Mouse (Mus musculus) 3T3-L1 (cell line): ENCODE measurements at regions not wholly inside any gene's neighbourhood (a gene's known extent, or its start where the extent isn't known, plus 50 kb on each side); places are given as distances from the start of the nearest gene placed in this dataset.
"Not testable (repeated sequence)": the region's sequence is repeated elsewhere in the genome, so short reads cannot be mapped to it uniquely, and the experiment has no call there.

Source experiments
- DNase-seq: peaks from one replicate; pipeline ENCODE4 v3.0.0-alpha.2; 2015; ENCODE audit warnings: low read depth, low spot score

DNA sequence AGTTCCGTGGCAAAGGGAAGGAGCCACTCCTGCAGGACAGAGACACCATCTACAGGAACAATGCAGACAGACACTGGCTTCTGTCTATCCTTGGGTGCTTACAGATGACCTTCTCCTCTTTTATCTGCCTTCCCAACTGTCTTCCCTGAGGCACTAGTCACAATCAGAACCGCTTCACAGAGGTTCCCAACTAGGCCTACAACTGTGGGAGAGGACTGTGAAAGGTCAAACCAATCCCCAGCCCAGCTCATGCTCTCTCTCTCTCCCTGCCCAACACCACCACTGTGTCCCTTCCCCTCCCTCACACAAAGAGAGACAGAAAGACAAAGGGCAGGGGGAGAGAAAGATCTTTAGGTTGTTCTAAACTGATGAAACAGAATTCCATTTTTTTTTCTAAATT is 61.3 kb downstream of the Tmem17 start:
- DNase-seq = no peak

DNA sequence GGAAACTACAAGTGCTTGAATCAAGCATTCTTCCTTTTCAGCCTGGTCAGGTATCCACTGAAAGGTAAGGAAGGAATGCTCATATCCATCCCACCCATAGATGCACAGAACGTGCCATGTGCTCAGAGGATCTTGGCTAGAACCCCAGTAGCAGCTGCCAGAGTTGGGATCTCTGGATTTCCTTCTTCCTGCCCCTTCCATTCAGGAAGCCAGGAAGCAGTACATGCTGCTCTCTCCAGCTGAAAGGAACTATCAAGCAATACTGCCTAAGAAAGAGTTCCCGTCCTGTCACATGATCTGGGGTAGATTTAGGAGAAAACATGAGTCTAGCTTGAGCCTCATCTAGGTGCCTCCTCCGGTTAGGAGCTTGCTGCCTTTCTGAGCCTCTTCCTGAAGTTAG is 61.9 kb downstream of the Tmem17 start:
- no peak for DNase-seq

GRCm38 (mm10) chr11:22574506-22574905 is 62.6 kb downstream of the Tmem17 start:
- DNase-seq = no peak

DNA sequence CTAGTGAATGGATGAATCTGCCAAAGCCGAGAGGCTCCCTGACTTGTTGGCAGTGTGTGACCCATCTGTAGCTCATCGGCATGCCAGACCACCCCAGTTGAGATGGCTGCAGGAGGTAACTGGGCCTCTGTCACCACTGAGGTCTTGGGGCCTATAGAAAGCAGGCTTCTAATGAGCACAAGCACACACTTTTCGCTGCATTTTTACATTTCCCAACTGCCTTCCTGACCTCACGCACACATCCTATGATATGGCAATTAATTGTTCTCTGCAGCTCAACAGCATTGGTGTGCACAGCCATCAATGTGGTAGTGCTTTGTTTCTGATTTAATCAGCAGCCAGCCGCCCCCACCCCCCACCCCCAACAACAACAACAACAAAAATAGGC is 72.2 kb downstream of the Tmem17 start:
- no peak for DNase-seq

GRCm38 (mm10) chr11:22584488-22585158 is 72.7 kb downstream of the Tmem17 start:
- no peak for DNase-seq

GRCm38 (mm10) chr11:22587691-22588241 is 75.9 kb downstream of the Tmem17 start:
- DNase-seq = peak; percentile 17

GRCm38 (mm10) chr11:22588546-22588945 is 76.7 kb downstream of the Tmem17 start:
- peak; percentile 9 for DNase-seq

DNA sequence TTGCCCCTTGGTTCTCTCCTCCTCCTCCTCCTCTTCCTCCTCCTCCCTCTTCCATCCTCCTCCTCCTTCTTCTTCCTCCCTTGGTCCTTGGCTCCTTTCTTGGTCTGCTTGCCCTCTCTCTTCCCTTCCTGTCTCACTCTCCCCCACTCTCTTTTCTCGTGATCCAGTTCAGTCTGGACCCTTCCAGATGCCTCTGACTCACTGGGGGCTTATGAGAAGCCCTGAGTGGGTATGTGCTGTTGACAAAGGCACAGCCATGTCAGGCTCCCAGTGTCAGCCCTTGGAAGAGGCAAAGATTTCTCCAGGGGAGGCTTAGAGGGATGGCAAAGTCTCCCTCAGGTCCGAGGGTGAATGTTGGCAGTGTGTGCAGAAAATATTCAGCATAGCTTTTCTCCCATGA is 78.0 kb downstream of the Tmem17 start:
- DNase-seq = no peak

GRCm38 (mm10) chr11:22591050-22591449 is 79.2 kb downstream of the Tmem17 start:
- not testable (repeated sequence) for DNase-seq

GRCm38 (mm10) chr11:22592706-22593105 is 80.8 kb downstream of the Tmem17 start:
- DNase-seq = no peak

GRCm38 (mm10) chr11:22596076-22596804 is 84.4 kb downstream of the Tmem17 start:
- no peak for DNase-seq

- no peak for DNase-seq
Measured at GRCm38 (mm10) chr11:22596805-22597149, 84.9 kb downstream of the Tmem17 start.

DNA sequence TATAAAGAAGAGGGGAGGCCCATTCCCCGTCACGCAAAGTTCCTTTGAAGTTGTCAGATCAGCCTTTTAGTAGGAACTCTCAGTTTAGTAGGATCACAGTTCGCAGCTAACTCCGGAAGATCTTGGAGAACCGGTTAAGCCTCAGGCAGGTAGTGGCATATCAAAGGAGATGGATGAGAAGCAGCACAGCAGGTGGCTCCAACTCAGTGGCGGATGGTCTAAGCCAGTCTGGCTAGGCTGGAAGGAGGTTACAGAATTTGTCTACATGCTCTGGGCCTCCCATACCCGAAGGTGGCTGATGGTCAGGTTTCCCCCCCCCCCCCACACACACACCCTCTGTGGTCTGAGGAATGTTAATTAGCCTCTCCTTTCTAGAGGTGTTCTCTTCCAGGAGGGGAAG is 88.5 kb downstream of the Tmem17 start:
- no peak for DNase-seq

DNA sequence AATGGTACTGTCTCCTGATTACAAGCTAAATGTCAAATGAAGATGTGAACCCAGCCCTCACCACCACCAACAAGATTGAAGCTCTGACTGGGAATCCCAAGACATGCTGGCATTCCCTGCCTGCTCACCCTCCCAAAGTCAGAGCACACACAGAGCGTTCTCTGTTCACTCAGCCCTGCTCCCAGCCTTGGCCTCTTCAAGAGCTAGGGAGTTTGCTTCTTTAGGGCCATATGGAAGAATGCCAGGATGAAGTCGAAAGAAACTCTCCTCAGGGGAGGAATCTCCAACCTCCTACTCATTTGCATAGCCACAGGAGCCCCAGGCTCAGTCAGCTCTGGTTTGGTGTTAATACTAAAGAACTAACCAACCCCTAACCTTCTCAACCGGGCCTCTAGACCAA is 90.1 kb downstream of the Tmem17 start:
- peak; percentile 5 for DNase-seq

DNA sequence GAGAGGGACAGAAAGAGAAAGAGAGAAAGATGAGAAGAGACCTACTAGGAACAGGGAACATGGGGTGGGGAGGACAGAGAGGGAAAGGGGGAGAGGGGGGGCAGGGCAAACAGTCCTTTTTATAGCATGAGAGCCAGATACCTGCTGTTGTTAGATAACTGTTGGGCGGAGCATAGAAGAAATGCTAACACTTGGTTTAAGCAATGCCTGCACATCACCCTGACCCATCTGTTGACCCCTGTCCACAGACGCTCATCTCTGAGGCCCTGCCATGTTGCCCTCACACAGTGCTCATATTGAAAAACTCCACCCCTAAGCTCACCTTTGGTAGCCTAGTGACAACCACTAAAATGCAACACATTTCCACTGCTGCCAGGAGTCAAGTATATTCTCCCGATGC is 90.7 kb downstream of the Tmem17 start:
- no peak for DNase-seq

DNA sequence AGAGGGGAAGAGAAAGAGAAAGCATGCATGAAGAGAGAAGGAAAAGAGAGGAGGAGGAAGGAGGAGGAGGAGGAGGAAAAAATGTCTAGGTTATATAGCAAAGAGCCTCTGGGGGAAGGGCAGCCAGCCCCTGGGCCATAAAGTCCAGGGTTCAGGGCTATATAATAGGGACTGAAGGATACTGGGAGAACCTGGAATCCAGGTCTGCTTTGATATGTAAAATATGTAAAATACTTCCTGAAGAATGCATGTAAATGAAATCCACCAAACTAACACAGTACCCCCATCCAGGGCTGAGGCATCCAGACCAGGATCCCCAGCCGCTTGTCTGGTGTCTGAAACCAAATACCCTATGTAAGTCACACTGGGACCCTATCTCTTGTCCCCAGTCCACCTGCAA is 91.5 kb downstream of the Tmem17 start:
- no peak for DNase-seq

DNA sequence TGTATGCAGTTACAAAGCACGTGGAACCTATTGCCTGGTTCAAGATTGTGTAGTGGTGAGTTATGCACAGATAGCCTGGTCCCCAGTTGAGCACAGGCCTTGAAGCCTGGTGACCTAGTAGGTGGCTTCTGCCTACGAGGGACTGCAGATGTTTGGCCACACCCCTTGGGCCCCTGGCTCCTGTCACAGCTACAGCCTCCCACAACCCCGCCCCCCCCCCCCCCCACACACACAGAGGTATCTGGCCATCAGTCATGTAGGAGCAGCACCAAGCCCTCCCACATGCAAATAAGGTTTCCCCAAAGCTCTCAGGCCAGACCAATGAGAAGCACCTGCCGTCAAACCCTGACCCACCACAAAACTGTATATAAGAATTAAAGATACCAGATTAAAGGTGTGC is 94.5 kb downstream of the Tmem17 start:
- no peak for DNase-seq

DNA sequence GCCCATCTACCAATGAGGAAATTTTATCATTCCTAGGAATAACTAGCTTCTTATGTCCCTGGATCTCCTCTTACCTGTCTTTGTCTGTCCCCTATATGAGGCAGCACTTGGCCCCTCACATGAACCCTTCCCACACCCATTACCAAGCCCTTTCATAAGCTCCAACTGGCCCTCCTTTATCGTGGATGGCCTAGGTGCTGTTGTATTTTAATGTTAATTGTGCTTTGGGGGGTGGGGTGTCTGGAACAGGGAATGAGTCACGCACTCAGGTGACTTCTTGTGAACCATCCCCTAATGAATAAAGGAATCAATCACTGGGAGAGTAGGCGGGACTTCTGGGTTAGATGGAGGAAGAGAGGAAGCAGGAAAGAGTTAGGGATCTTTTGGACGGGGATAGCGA is 95.8 kb downstream of the Tmem17 start:
- DNase-seq = no peak

DNA sequence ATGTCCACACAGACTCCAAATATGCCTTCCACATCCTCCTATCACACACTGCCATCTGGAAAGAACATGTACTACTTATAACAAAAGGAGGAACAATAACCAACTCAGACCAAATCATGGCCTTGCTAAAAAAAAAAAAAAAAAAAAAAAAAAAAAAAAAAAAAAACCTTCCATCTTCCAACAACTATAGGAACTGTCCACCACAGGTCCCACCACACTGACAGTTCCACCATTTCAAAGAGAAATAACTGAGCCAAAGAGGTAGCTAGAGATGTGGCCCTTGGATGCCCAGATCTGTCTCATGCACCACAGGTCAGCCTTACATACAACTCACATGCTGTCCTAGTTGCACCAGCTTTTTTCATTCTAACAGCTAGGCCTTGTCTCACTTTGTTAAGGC is 97.1 kb downstream of the Tmem17 start:
- no peak for DNase-seq

GRCm38 (mm10) chr11:22610433-22611101 is 98.7 kb downstream of the Tmem17 start:
- DNase-seq = no peak

GRCm38 (mm10) chr11:22611102-22611869 is 99.4 kb downstream of the Tmem17 start:
- DNase-seq = peak; percentile 45

GRCm38 (mm10) chr11:22613500-22613899 is 101.6 kb downstream of the Tmem17 start:
- DNase-seq = no peak
